Mouse (Mus musculus) heart, embryonic 16.5 days (tissue): Measurements from ENCODE around the gene Eps8l1. TPM values are rescaled to one million over a fixed set of nuclear protein-coding genes. Genes with fewer than 3 reads are reported as not detected.
"Not testable (repeated sequence)": the region's sequence is repeated elsewhere in the genome, so short reads cannot be mapped to it uniquely, and the experiment has no call there.

ENCODE experiments used
- ATAC-seq: fragments of 200-750 bp; cut with Nextera tagmentation; replicated peaks from 2 replicates; pipeline ENCODE4 v1.8.0; 2017; ENCODE audit warnings: moderate number of reproducible peaks; ENCODE audit not compliant: insufficient read depth, low FRiP score; ENCODE audit errors: extremely low read depth
- H3K27ac ChIP-seq: fragments of 300-500 bp; sonication (generic); 2 replicates; pipeline ENCODE4 v1.5.1; 2014; ENCODE audit warnings: mild to moderate bottlenecking, low read length, control low read depth, moderate library complexity
- H3K27me3 ChIP-seq: fragments of 300-500 bp; sonication (generic); 2 replicates; pipeline ENCODE4 v1.6.1; 2014; ENCODE audit warnings: low read length, mixed read lengths; ENCODE audit not compliant: control insufficient read depth, insufficient read depth
- H3K36me3 ChIP-seq: fragments of 300-500 bp; sonication (generic); 2 replicates; pipeline ENCODE4 v1.6.1; 2014; ENCODE audit not compliant: control insufficient read depth, insufficient read depth
- H3K4me1 ChIP-seq: fragments of 300-500 bp; sonication (generic); 2 replicates; pipeline ENCODE4 v1.6.1; 2014; ENCODE audit warnings: low read length, mixed read lengths; ENCODE audit not compliant: control insufficient read depth, insufficient read depth
- H3K4me2 ChIP-seq: fragments of 300-500 bp; sonication (generic); 2 replicates; pipeline ENCODE4 v1.6.1; 2014; ENCODE audit warnings: low read depth, mild to moderate bottlenecking, control low read depth, low read length
- H3K4me3 ChIP-seq: fragments of 300-500 bp; sonication (generic); 2 replicates; pipeline ENCODE4 v1.5.1; 2014; ENCODE audit warnings: mild to moderate bottlenecking, control low read depth, low read length
- H3K9ac ChIP-seq: fragments of 300-500 bp; sonication (generic); 2 replicates; pipeline ENCODE4 v1.6.1; 2014; ENCODE audit warnings: low read length, control low read depth
- H3K9me3 ChIP-seq: fragments of 300-500 bp; sonication (generic); replicated peaks from 2 replicates; pipeline ENCODE4 v1.6.1; 2016; ENCODE audit warnings: low read length; ENCODE audit not compliant: control insufficient read depth
- WGBS: fragments of 180-500 bp; shearing (Covaris S2); extraction: QIAGEN DNeasy Blood & Tissue Kit; methylation state at CpG from one replicate; pipeline ENCODE4 v1.1.7; 2014; 5-methylcytosine and 5-hydroxymethylcytosine counted together
- polyA plus RNA-seq: library from polyadenylated mRNA; unstranded; fragments of >200 nt; fragmentation: Nextera tagmentation; extraction: Ambion mirVana; gene quantifications from 2 replicates; pipeline ENCODE4 v1.2.1, GENCODE M21; 2015

Eps8l1 gene
- polyA plus RNA-seq: 3.6 and 5.6 TPM in 2 replicates

DNA sequence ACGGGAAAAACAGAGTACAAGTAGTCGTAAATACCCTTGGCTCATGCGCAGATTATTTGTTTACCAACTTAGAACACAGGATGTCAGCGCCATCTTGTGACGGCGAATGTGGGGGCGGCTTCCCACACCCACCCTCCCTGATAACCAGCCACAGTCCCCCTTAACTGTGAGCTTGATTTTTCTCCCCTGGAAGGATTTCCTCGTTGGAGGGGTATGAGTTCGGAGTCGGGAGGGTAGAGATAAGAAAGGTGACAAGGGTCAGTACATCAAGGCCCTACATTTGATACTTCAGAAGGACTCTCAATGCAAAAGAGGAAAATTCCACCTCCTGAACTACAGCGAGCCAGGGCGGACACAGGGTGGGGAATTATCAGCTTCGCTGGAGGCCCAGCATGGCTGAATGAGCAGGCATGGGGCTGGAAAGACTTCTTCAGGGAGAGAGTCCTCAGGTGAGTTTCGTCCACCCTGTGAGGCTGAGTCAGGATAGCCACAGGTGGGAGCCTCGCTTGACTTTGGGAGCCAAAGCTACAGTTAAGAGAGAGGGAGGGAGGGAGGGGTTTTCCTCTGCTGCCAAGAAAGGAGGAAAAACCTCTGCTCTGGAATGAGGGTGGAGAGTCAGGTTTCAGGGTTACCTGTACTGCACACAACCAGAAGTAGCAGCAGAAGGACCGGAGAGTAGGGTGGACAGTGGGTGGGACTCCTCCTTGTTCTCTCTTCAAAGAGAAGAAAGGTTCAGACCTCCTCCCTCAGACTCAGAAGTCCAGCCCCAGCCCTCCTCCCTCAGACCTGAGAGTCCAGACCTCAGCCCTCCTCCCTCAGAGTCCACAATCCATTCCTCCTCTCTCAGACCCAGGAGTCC lies at the start of gene Eps8l1:
Gene Eps8l1, plus strand, starts transcription at position 99 of the 859 bp plus-strand sequence.
- Histone ChIP-seq H3K4me2 (peak within 1 kb of the TSS; percentile 58), H3K4me1 (no peaks in the 10 kb centered on the region), H3K9me3 (no peaks in the 10 kb centered on the region), H3K4me3 (peak within 1 kb of the TSS; percentile 45), H3K27me3 (no peaks in the 10 kb centered on the region; the same call in 1 of the 2 replicates), H3K9ac (peak within 1 kb of the TSS; percentile 64), H3K36me3 (no peaks in the 10 kb centered on the region), H3K27ac (peak within 1 kb of the TSS; percentile 66)
- 50% methylated on average over 13 of the region's 16 CpGs for WGBS
- no peak for ATAC-seq

DNA sequence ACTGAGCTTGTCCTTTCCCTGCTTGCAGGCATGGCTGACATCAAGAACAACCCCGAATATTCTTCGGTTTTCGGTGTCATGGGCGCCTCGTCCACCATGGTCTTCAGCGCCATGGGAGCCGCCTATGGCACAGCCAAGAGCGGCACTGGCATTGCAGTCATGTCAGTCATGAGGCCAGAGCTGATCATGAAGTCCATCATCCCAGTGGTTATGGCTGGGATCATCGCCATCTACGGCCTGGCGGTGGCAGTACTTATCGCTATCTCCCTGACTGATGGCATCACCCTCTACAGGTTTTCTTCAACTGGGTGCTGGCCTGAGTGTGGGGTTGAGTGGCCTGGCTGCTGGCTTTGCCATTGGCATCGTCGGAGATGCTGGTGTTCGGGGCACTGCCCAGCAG lies 48.1 kb upstream of the Eps8l1 start:
- WGBS: 93% methylated on average over 15 of the region's 15 CpGs
- H3K27me3 ChIP-seq, H3K4me2 ChIP-seq, H3K9ac ChIP-seq, H3K27ac ChIP-seq, H3K9me3 ChIP-seq, H3K4me3 ChIP-seq, ATAC-seq, H3K36me3 ChIP-seq, H3K4me1 ChIP-seq: not testable (repeated sequence)

DNA sequence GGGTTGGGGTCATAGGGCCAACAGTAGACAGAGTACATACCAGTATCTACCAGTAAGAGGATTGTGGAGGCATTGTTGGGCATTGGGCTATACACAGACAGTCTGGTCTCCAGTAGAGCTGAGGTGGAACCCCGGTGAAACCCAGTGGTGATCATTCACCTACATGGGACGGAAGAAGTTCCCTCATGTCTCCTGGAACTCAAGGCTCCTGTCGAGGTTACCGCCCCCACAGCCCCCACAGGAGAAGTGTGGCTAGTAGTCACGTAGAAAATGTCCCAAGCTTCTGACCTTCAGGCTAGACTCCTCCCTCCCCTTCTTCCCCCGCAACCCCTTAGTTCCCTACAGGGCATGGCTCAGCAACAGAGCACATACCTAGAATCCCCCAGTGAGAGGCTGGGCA lies 40.8 kb upstream of the Eps8l1 start:
- Histone ChIP-seq H3K4me3 (no peak overlapping the region), H3K9me3 (no peaks in the 10 kb centered on the region), H3K27me3 (no peaks in the 10 kb centered on the region), H3K4me2 (no peak overlapping the region), H3K27ac (no peak overlapping the region), H3K36me3 (peaks cover 15% of the 10 kb centered on the region), H3K9ac (no peak overlapping the region), H3K4me1 (no peaks in the 10 kb centered on the region)
- WGBS: 72% methylated on average over 6 of the region's 6 CpGs
- no peak for ATAC-seq

- no peaks in the 10 kb centered on the region for H3K27me3 ChIP-seq
- 56% methylated on average over 4 of the region's 4 CpGs for WGBS
- no peaks in the 10 kb centered on the region for H3K4me1 ChIP-seq
- H3K9me3 ChIP-seq: no peaks in the 10 kb centered on the region
- ATAC-seq: no peak
- H3K4me3 ChIP-seq: no peak overlapping the region
- H3K9ac ChIP-seq: no peak overlapping the region
- H3K36me3 ChIP-seq: peaks cover 18% of the 10 kb centered on the region
- H3K27ac ChIP-seq: no peak overlapping the region
- no peak overlapping the region for H3K4me2 ChIP-seq
Observed at GRCm38 (mm10) chr7:4420230-4420629, 40.2 kb upstream of the Eps8l1 start.

DNA sequence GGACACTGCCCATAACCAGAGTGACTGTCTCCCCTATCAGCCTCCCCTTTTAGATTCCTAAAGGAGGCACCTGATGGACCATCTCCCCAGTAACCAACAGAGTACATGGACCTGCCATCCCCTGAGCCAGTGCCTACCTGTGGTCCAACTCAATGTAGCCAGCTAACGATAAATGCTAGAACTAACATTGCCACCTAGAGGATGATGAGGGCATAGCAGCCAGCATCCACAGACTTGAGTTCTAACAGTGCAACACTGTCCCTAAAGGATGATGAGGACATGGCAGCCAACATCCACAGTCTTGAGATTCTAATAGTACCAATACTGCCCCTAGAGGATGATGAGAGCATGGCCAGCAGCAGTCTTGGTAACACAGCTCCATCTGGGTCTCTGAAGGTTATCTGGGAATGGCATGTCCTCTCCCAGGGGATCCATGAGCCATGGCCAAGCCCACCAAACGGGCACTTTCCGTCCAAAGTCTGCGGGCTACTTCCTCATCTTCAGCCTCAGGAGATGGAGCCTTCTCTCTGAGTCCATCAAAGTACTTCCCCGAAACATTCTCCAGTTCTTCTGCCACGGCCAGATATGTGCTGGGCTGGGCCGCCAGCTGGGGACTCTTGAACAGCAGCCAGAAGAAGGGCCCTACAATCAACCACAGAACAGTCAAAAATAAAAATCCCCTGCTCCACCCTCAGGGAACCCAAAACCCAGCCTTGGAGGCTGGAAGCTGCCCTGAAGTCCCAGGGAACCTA lies 33.1 kb upstream of the Eps8l1 start:
- H3K4me3 ChIP-seq: no peak overlapping the region
- no peaks in the 10 kb centered on the region for H3K4me1 ChIP-seq
- no peaks in the 10 kb centered on the region for H3K27me3 ChIP-seq
- H3K9ac ChIP-seq: no peak overlapping the region
- 49% methylated on average over 7 of the region's 7 CpGs for WGBS
- ATAC-seq: peak; percentile 85
- H3K27ac ChIP-seq: no peak overlapping the region
- peaks cover 72% of the 10 kb centered on the region for H3K36me3 ChIP-seq
- H3K9me3 ChIP-seq: no peaks in the 10 kb centered on the region
- no peak overlapping the region for H3K4me2 ChIP-seq

- H3K9me3 ChIP-seq: no peaks in the 10 kb centered on the region
- H3K36me3 ChIP-seq: peaks cover 80% of the 10 kb centered on the region
- no peak overlapping the region for H3K27ac ChIP-seq
- H3K4me2 ChIP-seq: no peak overlapping the region
- H3K4me3 ChIP-seq: no peak overlapping the region
- H3K4me1 ChIP-seq: no peaks in the 10 kb centered on the region
- no peak for ATAC-seq
- no peaks in the 10 kb centered on the region for H3K27me3 ChIP-seq
- 87% methylated on average over 9 of the region's 9 CpGs for WGBS
- H3K9ac ChIP-seq: no peak overlapping the region
Observed at GRCm38 (mm10) chr7:4430246-4430844, 30.1 kb upstream of the Eps8l1 start.

DNA sequence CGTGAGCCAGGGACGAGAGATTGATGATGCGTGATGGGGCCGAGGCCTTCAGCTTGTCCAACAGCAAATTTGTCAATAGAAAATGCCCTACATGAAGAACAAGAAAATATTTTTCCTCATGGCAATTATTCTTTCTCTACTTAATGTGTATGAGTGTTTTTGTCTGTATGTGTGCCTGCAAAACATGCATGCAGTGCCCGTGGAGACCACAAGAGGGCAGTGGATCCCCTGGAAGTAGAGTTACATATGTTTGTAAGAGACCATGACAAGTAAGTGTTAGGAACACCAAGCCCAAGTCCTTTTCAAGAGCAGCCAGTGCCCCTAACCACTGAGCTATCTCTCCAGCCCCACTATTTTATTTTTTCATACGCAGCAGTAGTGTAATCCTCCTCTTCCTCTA lies 28.9 kb upstream of the Eps8l1 start:
- H3K36me3 ChIP-seq: peaks cover 81% of the 10 kb centered on the region
- H3K4me1 ChIP-seq: no peaks in the 10 kb centered on the region
- 82% methylated on average over 6 of the region's 6 CpGs for WGBS

DNA sequence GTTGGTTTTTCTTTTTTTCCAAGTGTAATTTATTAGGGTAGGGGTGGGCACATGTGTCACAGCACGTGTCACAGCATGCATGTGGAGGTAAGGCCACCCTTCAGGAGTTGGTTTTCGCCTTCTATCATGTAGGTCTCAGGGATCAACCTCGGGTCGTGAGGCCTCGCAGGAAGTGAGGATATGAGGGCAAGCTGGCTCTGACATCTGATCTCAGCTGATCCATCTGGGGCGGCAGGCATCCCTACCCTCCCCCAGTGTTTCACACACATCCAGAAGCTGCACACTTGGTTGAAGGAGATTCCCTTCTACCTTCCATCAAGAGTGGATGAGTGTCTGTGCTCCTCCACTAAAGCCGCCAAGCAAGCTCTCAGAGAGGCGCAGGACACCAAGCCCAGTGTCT lies 28.4 kb upstream of the Eps8l1 start:
- Histone ChIP-seq H3K36me3 (peaks cover 84% of the 10 kb centered on the region), H3K27ac (no peak overlapping the region), H3K9me3 (no peaks in the 10 kb centered on the region), H3K27me3 (no peaks in the 10 kb centered on the region), H3K4me1 (no peaks in the 10 kb centered on the region), H3K4me3 (no peak overlapping the region), H3K4me2 (no peak overlapping the region), H3K9ac (no peak overlapping the region)
- 82% methylated on average over 8 of the region's 8 CpGs for WGBS
- no peak for ATAC-seq

More for the DNA sequence above, 28.9 kb upstream of the Eps8l1 start:
- Histone ChIP-seq H3K9me3 (no peaks in the 10 kb centered on the region), H3K4me2 (no peak overlapping the region), H3K9ac (no peak overlapping the region), H3K4me3 (no peak overlapping the region), H3K27ac (no peak overlapping the region), H3K27me3 (no peaks in the 10 kb centered on the region)
- no peak for ATAC-seq

GRCm38 (mm10) chr7:4437721-4438120 lies 22.8 kb upstream of the Eps8l1 start:
- no peak overlapping the region for H3K4me3 ChIP-seq
- 79% methylated on average over 2 of the region's 2 CpGs for whole genome bisulfite sequencing
- no peak overlapping the region for H3K9ac ChIP-seq
- no peaks in the 10 kb centered on the region for H3K4me1 ChIP-seq
- H3K9me3 ChIP-seq: no peaks in the 10 kb centered on the region
- no peak for ATAC-seq
- H3K4me2 ChIP-seq: no peak overlapping the region
- H3K36me3 ChIP-seq: peaks cover 65% of the 10 kb centered on the region
- H3K27me3 ChIP-seq: no peaks in the 10 kb centered on the region
- H3K27ac ChIP-seq: no peak overlapping the region
